Mouse (Mus musculus): ENCODE measurements around the gene Homez. TPM values are rescaled to one million over a fixed set of nuclear protein-coding genes. Genes with fewer than 3 reads are reported as not detected.
A peak's percentile ranks its signal among the peaks of the same experiment; 100 is the strongest.

Homez gene
- polyA plus RNA-seq, 1 experiment from 2014 or later = 4.1 TPM

DNA sequence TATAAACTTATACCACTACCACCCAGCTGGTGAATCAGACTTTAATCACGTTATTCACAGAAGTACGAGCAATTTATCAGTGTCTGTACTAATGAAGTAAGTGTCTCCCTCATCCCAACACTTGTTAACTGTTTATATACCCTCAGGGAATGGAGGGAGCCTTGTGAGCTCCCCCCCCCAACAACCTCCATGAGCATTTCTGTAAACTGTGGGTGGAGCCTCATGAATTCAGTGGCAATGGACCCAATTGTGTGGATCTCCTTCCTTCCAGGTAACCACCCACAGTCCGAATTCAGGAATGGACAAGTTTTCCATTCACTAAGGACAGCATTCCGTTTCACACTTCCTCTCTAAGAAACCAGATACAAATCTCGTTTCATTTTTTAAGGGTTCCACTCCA, 5.1 kb downstream of the Homez start:
- H3K4me1 ChIP-seq = peaks cover 10% of the 10 kb centered on the region
- no peak overlapping the region for H3K4me3 ChIP-seq
- WGBS (ENCODE audit: insufficient replicate concordance) = 67% methylated on average over 5 of the region's 5 CpGs
- H3K4me2 ChIP-seq = no peak overlapping the region
- ATAC-seq = no peak
- H3K36me3 ChIP-seq = no peaks in the 10 kb centered on the region
- H3K27me3 ChIP-seq (replicated peaks) = no peaks in the 10 kb centered on the region
- H3K27ac ChIP-seq = no peak overlapping the region
- no peak overlapping the region for H3K9ac ChIP-seq
- no peaks in the 10 kb centered on the region for H3K9me3 ChIP-seq (replicated peaks)

DNA sequence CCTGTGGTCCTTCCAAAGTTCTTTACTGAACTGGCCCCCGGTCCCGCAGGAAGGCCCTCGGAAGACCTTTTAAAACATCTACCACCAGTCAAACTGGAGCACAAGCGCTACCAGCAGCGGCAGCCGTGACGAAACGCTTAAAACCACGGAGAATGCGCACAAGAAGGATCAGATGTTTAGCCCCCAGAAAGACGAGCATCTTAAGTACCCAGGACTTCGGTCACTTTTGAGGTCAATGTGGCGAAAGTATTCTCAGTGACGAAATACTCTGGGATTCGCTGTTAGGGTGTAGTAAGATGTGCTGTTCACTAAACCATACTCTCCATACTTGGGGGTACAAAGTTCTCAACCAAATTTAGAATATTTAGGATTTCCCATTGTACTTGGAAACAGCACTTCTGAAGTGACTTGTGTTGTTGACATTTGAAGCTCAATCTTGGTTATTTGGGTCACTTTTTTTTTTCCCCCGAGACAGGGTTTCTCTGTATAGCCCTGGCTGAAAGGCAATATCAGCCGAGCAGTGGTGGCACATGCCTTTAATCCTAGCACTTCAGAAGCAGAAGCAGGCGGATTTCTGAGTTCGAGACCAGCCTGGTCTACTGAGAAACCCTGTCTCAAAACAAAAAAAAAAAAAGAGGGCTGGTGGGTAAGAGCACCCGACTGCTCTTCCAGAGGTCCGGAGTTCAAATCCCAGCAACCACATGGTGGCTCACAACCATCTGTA, 6.3 kb downstream of the Homez start:
- peak overlapping the region; percentile 89 for H3K9ac ChIP-seq
- peak overlapping the region; percentile 99 for H3K4me2 ChIP-seq
- WGBS (ENCODE audit: insufficient replicate concordance) = 10% methylated on average over 21 of the region's 21 CpGs
- peak overlapping the region; percentile 92 for H3K4me3 ChIP-seq
- no peaks in the 10 kb centered on the region for H3K36me3 ChIP-seq
- peak overlapping the region; percentile 68 for H3K27ac ChIP-seq
- H3K27me3 ChIP-seq (replicated peaks) = no peaks in the 10 kb centered on the region
- peak; percentile 14; the same call in 1 of the 2 replicates for ATAC-seq
- H3K4me1 ChIP-seq = peaks cover 10% of the 10 kb centered on the region
- no peaks in the 10 kb centered on the region for H3K9me3 ChIP-seq (replicated peaks)

DNA sequence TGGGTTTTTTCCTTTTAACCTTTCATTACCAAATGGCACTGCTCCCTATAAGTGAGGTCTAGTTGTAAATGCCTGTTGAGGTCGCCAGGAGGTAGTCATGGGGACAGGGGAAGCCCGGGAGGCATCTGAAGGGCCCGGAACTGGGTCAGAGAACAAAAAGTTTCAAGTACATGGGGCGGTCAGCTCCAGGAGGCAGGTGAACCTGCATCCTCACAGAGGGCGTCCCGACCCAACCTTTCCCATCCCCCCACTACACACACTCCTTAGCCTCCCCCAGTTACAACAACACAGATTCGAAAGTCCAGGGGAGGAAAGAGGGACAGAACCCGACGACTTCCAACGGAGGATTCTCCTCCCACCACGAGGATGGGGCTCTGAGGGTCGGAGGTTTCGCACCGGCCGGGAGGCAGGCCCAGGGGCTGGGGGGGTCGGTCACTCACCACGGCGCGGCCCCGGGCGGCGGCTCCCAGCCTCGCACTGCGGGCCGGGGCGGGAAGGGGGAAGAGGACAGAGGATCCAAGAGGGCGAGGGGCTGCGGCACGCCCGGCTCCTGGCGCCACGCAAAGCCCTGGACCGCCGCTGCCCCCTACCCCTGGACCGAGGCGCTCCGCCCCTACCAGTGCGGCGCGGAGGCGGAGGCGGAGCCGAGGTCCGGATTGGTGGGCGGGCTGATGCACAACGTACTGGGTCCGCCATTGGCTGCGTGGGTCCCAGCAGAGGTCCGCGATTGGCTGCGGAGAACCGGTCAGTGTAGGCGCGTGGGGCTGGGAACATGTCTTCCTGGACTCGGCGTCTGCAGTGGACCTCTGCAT, 7.1 kb downstream of the Homez start:
- Histone ChIP-seq H3K4me3 (peak overlapping the region; percentile 92), H3K9me3 (replicated peaks) (no peaks in the 10 kb centered on the region), H3K4me2 (peak overlapping the region; percentile 99), H3K36me3 (no peaks in the 10 kb centered on the region), H3K27ac (peak overlapping the region; percentile 68), H3K27me3 (replicated peaks) (no peaks in the 10 kb centered on the region), H3K9ac (peak overlapping the region; percentile 89), H3K4me1 (peaks cover 13% of the 10 kb centered on the region)
- peak; percentile 100 for ATAC-seq
- under 1% methylated on average over 43 of the region's 56 CpGs for WGBS (ENCODE audit: insufficient replicate concordance)

DNA sequence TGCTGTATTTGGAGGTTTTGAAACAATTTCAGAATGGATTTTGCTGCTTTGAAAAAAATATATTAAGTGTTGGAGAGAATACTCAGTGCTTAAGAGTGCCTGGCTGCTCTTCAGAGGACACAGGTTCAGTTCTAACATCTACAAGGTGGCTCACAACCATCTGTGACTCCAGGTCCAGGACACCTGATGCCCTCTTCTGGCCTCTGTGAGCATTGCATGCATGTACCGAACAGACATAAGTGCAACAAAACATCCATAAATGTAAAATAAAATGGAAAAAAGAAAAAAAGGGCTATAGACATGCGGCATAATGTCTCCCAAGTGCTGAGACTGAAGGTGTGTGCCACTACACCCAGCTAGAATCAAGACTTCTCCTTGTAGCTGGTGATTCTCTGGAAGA, 10.2 kb downstream of the Homez start:
- Histone ChIP-seq H3K27me3 (replicated peaks) (no peaks in the 10 kb centered on the region), H3K36me3 (peaks cover 8% of the 10 kb centered on the region; the same call in 1 of the 2 replicates), H3K9me3 (replicated peaks) (no peaks in the 10 kb centered on the region), H3K4me3 (no peak overlapping the region), H3K9ac (no peak overlapping the region), H3K27ac (no peak overlapping the region), H3K4me2 (no peak overlapping the region), H3K4me1 (peaks cover 13% of the 10 kb centered on the region)
- no peak for ATAC-seq
- 23% methylated on average over 2 of the region's 2 CpGs for WGBS (ENCODE audit: insufficient replicate concordance)

DNA sequence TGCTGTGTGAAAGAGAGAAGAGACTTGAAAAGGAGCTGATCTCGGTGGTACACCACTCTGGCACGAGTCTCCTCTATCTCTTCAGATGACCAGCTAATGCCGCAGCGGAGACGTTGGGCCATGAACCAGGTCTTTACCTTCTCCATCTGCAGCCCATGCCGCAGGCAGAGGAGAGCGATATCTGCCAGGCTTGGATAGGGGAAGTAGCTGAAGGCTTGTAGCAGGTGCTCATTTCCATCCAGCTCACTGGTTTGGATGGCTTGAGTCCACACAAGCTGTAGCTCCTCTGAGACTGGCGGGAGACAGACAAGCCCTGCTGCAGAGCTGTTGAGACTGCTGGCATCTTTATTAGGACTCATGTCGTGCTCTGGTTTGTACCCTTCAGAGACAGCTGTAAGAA, 12.9 kb downstream of the Homez start:
- WGBS (ENCODE audit: insufficient replicate concordance) = 79% methylated on average over 9 of the region's 9 CpGs
- no peak overlapping the region for H3K9ac ChIP-seq

DNA sequence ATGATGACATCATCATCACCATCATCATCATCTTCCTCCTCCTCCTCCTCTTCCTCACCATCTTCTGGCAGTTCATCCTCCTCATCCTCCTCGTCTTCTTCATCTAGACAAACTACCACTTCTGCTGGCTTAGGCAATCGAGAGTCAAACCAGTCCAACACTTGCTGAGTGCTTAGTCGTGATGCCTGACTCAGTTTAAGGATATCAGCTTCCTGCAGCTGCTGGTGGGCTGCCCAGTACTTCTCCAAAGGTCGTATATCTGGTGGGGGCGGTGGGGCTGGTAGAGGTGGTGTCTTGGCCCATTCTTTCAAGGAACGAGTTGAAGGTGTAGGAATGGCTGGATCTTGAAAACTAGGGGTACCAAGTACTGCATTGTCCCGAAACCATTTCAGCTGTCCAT, 14.1 kb downstream of the Homez start:
- Histone ChIP-seq H3K36me3 (peaks cover 8% of the 10 kb centered on the region; the same call in 1 of the 2 replicates), H3K9ac (no peak overlapping the region), H3K4me2 (no peak overlapping the region), H3K4me1 (0 out of 2 replicates have a peak, but pooled peaks cover 3% of the 10 kb centered on the region), H3K27me3 (replicated peaks) (no peaks in the 10 kb centered on the region), H3K9me3 (replicated peaks) (no peaks in the 10 kb centered on the region), H3K4me3 (no peak overlapping the region), H3K27ac (no peak overlapping the region)
- WGBS (ENCODE audit: insufficient replicate concordance) = 39% methylated on average over 7 of the region's 7 CpGs
- no peak for ATAC-seq

More for the DNA sequence above, 12.9 kb downstream of the Homez start:
- Histone ChIP-seq H3K4me1 (0 out of 2 replicates have a peak, but pooled peaks cover 3% of the 10 kb centered on the region), H3K36me3 (peaks cover 8% of the 10 kb centered on the region; the same call in 1 of the 2 replicates), H3K27ac (no peak overlapping the region), H3K4me3 (no peak overlapping the region), H3K27me3 (replicated peaks) (no peaks in the 10 kb centered on the region), H3K4me2 (no peak overlapping the region), H3K9me3 (replicated peaks) (no peaks in the 10 kb centered on the region)
- no peak for ATAC-seq

DNA sequence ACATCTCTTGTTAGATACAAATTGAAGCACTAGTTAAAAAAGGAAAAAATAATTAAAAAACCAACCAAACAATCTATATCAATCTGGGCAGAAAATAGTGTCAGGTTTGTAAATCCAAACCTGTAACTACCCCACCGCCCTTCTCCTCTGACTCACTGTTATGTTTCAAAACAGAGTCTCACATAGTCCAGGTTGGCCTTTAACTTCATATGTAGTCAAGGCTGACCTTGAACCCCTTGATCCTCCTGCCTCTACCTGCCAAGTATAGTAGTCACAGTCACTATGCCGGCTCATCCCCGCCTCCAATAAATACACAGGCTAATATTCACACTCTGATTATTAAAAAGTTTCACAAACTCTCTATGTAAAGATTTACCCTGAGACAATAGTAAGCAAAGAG, 15.0 kb downstream of the Homez start:
- ATAC-seq = no peak
- Histone ChIP-seq H3K4me1 (0 out of 2 replicates have a peak, but pooled peaks cover 3% of the 10 kb centered on the region), H3K27ac (no peak overlapping the region), H3K4me3 (no peak overlapping the region), H3K27me3 (replicated peaks) (no peaks in the 10 kb centered on the region), H3K36me3 (peaks cover 8% of the 10 kb centered on the region; the same call in 1 of the 2 replicates), H3K9ac (no peak overlapping the region), H3K4me2 (no peak overlapping the region), H3K9me3 (replicated peaks) (no peaks in the 10 kb centered on the region)
- WGBS (ENCODE audit: insufficient replicate concordance) = 82% methylated on average over 3 of the region's 3 CpGs

DNA sequence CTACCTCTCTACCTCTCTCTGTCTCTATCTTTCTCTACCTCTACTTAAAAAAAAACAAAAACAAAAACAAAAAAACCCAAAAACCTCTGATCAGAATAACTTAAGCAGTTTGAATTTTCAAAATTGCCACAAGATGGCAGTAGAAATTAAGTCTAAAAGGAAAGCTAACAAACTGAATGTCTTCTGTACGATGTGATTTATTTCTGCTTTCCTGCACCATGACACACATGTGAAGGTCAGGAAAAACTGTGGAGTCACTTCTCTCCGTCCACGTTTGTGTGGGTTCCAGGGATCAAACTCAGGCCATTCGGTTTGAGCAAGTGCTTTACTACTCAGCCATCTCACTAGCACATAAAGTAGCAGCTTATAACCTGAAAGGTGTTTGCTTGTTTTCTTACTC, 27.3 kb downstream of the Homez start:
- Histone ChIP-seq H3K4me3 (no peak overlapping the region), H3K9me3 (replicated peaks) (no peaks in the 10 kb centered on the region), H3K27ac (no peak overlapping the region), H3K27me3 (replicated peaks) (0 out of 2 replicates have a peak, but pooled peaks cover 3% of the 10 kb centered on the region), H3K36me3 (no peaks in the 10 kb centered on the region), H3K9ac (no peak overlapping the region), H3K4me2 (no peak overlapping the region), H3K4me1 (no peaks in the 10 kb centered on the region)
- 1% methylated on average over 4 of the region's 4 CpGs for WGBS (ENCODE audit: insufficient replicate concordance)
- no peak for ATAC-seq

DNA sequence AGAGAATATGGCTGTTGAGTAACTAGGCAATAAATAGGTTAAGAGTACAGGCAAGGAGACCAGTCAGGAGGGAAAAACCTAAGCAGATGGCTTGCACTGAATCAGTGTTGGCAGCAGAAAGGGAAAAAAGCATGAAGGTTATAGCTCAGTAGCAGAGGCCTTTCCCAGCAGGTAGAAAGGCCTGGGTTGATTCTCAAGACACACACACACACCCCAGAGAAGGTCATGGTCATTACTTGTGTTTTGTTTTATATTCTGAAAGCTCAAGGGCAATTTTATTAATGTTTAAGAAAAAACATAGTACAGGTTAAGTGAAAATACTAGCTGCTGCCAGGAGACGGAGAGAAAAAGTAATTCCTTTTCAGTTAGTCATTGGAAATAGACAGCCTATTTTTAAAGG, 47.0 kb downstream of the Homez start:
- H3K36me3 ChIP-seq = no peaks in the 10 kb centered on the region
- no peak overlapping the region for H3K4me3 ChIP-seq
- H3K27me3 ChIP-seq (replicated peaks) = no peaks in the 10 kb centered on the region
- H3K9me3 ChIP-seq (replicated peaks) = no peaks in the 10 kb centered on the region
- 79% methylated on average over 1 of the region's 1 CpGs for WGBS (ENCODE audit: insufficient replicate concordance)
- no peak overlapping the region for H3K27ac ChIP-seq
- no peak overlapping the region for H3K4me2 ChIP-seq
- H3K9ac ChIP-seq = no peak overlapping the region
- no peak for ATAC-seq
- no peaks in the 10 kb centered on the region for H3K4me1 ChIP-seq

DNA sequence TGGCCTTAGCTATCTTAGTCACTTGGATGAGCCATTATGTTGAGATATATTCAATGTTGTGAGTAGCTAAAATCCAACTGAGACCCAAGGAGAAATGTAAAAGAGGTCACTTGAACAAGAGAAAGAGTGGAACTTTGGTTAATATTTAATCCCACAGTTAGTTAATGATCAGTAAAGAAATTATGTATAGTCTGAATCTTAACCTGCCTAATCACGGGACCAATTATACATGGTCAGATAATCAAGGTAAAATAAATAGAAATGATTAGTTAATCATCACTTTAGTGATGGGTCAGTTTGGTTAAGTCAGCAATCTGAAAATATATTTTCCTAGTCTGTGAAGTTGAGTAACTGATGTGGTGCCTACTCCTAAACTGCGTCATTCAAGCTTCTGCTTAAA, 48.5 kb downstream of the Homez start:
- Histone ChIP-seq H3K27me3 (replicated peaks) (no peaks in the 10 kb centered on the region), H3K9me3 (replicated peaks) (no peaks in the 10 kb centered on the region), H3K4me1 (no peaks in the 10 kb centered on the region), H3K9ac (no peak overlapping the region), H3K4me3 (no peak overlapping the region), H3K4me2 (no peak overlapping the region), H3K27ac (no peak overlapping the region), H3K36me3 (no peaks in the 10 kb centered on the region)
- no peak for ATAC-seq
- WGBS (ENCODE audit: insufficient replicate concordance) = 67% methylated on average over 2 of the region's 2 CpGs

DNA sequence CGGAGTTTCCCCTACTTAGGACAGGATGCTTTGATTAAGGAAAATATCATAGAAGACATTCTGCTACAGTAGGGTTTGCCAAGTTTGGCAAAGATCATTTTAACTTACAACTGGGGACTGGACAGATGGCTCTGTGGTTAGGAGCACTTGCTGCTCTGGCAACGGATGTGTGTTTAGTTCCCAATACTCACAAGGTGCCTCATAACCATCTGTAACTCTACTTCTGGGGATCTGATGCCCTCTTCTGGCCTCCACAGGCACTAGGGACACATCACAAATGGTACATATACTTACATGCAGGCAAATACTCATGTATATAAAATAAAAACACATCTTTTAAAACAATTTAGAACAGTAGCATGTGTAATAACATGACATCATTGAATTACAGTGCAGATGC, 53.0 kb downstream of the Homez start:
- Histone ChIP-seq H3K27me3 (replicated peaks) (no peaks in the 10 kb centered on the region), H3K4me1 (no peaks in the 10 kb centered on the region), H3K36me3 (no peaks in the 10 kb centered on the region), H3K27ac (no peak overlapping the region), H3K4me2 (no peak overlapping the region), H3K9ac (no peak overlapping the region), H3K4me3 (no peak overlapping the region), H3K9me3 (replicated peaks) (no peaks in the 10 kb centered on the region)
- ATAC-seq = no peak
- whole genome bisulfite sequencing (ENCODE audit: insufficient replicate concordance) = 34% methylated on average over 2 of the region's 2 CpGs

DNA sequence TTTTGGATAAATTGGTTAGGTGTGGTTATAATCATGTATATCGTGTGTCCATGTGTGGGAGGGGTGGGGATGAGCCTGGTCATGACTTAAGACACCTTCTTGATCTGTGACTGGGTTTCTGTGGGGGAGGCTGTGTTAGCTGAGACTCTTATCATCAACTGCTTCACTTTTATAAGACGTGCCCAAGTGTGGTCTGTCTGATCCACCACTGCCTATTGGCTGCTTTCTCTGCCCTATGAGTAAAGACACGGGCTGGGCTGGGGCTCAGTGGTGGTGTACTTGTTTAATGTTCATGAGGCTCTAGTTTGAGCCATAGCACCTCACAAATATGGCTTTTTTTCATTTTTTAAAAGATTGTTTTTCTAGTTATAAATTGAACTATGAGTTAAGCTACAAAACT, 55.0 kb downstream of the Homez start:
- Histone ChIP-seq H3K27me3 (replicated peaks) (no peaks in the 10 kb centered on the region), H3K27ac (no peak overlapping the region), H3K36me3 (no peaks in the 10 kb centered on the region), H3K4me1 (no peaks in the 10 kb centered on the region), H3K4me3 (no peak overlapping the region), H3K9me3 (replicated peaks) (no peaks in the 10 kb centered on the region), H3K4me2 (no peak overlapping the region), H3K9ac (no peak overlapping the region)
- peak; percentile 70 for ATAC-seq
- WGBS (ENCODE audit: insufficient replicate concordance) = 16% methylated on average over 3 of the region's 3 CpGs
